Mouse (Mus musculus) CH12.LX (cell line): ENCODE results near the gene Mms19. TPM values are rescaled to one million over a fixed set of nuclear protein-coding genes. Genes with fewer than 3 reads are reported as not detected.

Experiments used
- DNase-seq: peaks from one replicate; pipeline ENCODE4 v3.0.0-alpha.2; 2013; ENCODE audit errors: extremely low read depth
- H3K27ac ChIP-seq: 2 replicates; pipeline ENCODE4 v1.5.1; 2012; ENCODE audit warnings: low read depth, mild to moderate bottlenecking, control low read depth, moderate library complexity; ENCODE audit not compliant: insufficient read depth
- H3K27me3 ChIP-seq: replicated peaks from 2 replicates; pipeline ENCODE3; 2012; ENCODE audit warnings: inconsistent platforms
- H3K36me3 ChIP-seq, 2 experiments: replicated peaks in 1 of 2; 2 replicates each; pipeline versions ENCODE3 to v1.6.1; 2012; ENCODE audit warnings: inconsistent platforms in 1 of 2, low read length in 1 of 2, mild to moderate bottlenecking in 1 of 2, mixed read lengths in 1 of 2, moderate library complexity in 1 of 2; ENCODE audit not compliant: control insufficient read depth in 1 of 2, insufficient read depth in 1 of 2
- H3K4me1 ChIP-seq, 2 experiments: 2 replicates each; pipeline ENCODE4 v1.6.1; 2012; ENCODE audit warnings: inconsistent platforms in 1 of 2, moderate library complexity in 1 of 2; ENCODE audit not compliant: insufficient read depth in 2 of 2, control insufficient read depth in 1 of 2
- H3K4me2 ChIP-seq: 2 replicates; pipeline ENCODE4 v1.6.1; 2012; ENCODE audit warnings: low read depth, mild to moderate bottlenecking, control low read depth; ENCODE audit not compliant: poor library complexity, insufficient read depth, severe bottlenecking
- H3K4me3 ChIP-seq, 3 experiments: fragments of 150-350 bp in 1 of 3; sonication (generic) in 1 of 3; replicated peaks in 1 of 3; 2 replicates each; pipeline versions ENCODE3 to v1.5.1; 2011 to 2012; ENCODE audit warnings: low read depth in 2 of 3, low read length in 2 of 3, mild to moderate bottlenecking in 2 of 3, moderate library complexity in 2 of 3, control low read depth in 1 of 3, improper control_type of control experiment in 1 of 3, inconsistent platforms in 1 of 3, mixed read lengths in 1 of 3; ENCODE audit not compliant: poor library complexity in 1 of 3
- H3K79me2 ChIP-seq: replicated peaks from 2 replicates; pipeline ENCODE4 v1.6.1; 2012; ENCODE audit warnings: mild to moderate bottlenecking, moderate library complexity; ENCODE audit not compliant: control insufficient read depth, poor library complexity, insufficient read depth, severe bottlenecking; ENCODE audit errors: extremely low read depth
- H3K9ac ChIP-seq: 2 replicates; pipeline ENCODE4 v1.6.1; 2012; ENCODE audit warnings: low read depth, mild to moderate bottlenecking, control low read depth, moderate library complexity; ENCODE audit not compliant: insufficient read depth
- H3K9me3 ChIP-seq: replicated peaks from 2 replicates; pipeline ENCODE3; 2012; ENCODE audit warnings: low read length, inconsistent platforms, mixed read lengths
- CHD1 ChIP-seq: IDR thresholded peaks from 2 replicates; pipeline ENCODE4 v1.6.1; 2012; ENCODE audit warnings: low read depth, low read length, improper control_type of control experiment, inconsistent platforms
- E2F4 ChIP-seq: IDR thresholded peaks from 2 replicates; pipeline ENCODE4 v1.6.1; 2011; ENCODE audit warnings: low read depth, low read length, improper control_type of control experiment; ENCODE audit not compliant: insufficient replicate concordance
- ETS1 ChIP-seq: conservative IDR thresholded peaks from 2 replicates; pipeline ENCODE4 v1.6.1; 2012; ENCODE audit warnings: low read depth, mild to moderate bottlenecking, inconsistent platforms, low read length, improper control_type of control experiment, moderate library complexity
- HCFC1 ChIP-seq: IDR thresholded peaks from 2 replicates; pipeline ENCODE4 v1.6.1; 2012; ENCODE audit warnings: low read depth, mild to moderate bottlenecking, inconsistent platforms, low read length, improper control_type of control experiment
- KAT2A ChIP-seq: IDR thresholded peaks from 2 replicates; pipeline ENCODE4 v1.6.1; 2012; ENCODE audit warnings: low read length, improper control_type of control experiment, inconsistent platforms; ENCODE audit not compliant: insufficient replicate concordance
- MAFK ChIP-seq: IDR thresholded peaks from 2 replicates; pipeline ENCODE4 v1.6.1; 2011; ENCODE audit warnings: low read length, improper control_type of control experiment; ENCODE audit not compliant: insufficient replicate concordance
- MEF2A ChIP-seq: IDR thresholded peaks from 2 replicates; pipeline ENCODE4 v1.6.1; 2014; ENCODE audit warnings: low read depth, mild to moderate bottlenecking, inconsistent platforms, low read length, improper control_type of control experiment, borderline replicate concordance
- MXI1 ChIP-seq: IDR thresholded peaks from 2 replicates; pipeline ENCODE4 v1.6.1; 2011; ENCODE audit warnings: mild to moderate bottlenecking, low read depth, low read length, improper control_type of control experiment
- NELFE ChIP-seq: IDR thresholded peaks from 2 replicates; pipeline ENCODE4 v1.6.1; 2011; ENCODE audit warnings: low read depth, low read length, improper control_type of control experiment
- NRF1 ChIP-seq: IDR thresholded peaks from 2 replicates; pipeline ENCODE4 v1.6.1; 2014; ENCODE audit warnings: low read depth, mild to moderate bottlenecking, inconsistent platforms, low read length, improper control_type of control experiment, moderate library complexity
- POLR2A ChIP-seq: IDR thresholded peaks from 2 replicates; pipeline ENCODE4 v1.6.1; 2011; ENCODE audit warnings: low read depth, mild to moderate bottlenecking, improper control_type of control experiment, low read length
- RAD21 ChIP-seq: IDR thresholded peaks from 2 replicates; pipeline ENCODE4 v1.6.1; 2011; ENCODE audit warnings: low read depth, mild to moderate bottlenecking, low read length, improper control_type of control experiment, moderate library complexity
- UBTF ChIP-seq: IDR thresholded peaks from 2 replicates; pipeline ENCODE4 v1.6.1; 2012; ENCODE audit warnings: low read depth, mild to moderate bottlenecking, inconsistent platforms, low read length, improper control_type of control experiment, moderate library complexity
- ZC3H11A ChIP-seq: IDR thresholded peaks from 2 replicates; pipeline ENCODE4 v1.6.1; 2012; ENCODE audit warnings: low read depth, mild to moderate bottlenecking, inconsistent platforms, low read length, improper control_type of control experiment
- ZKSCAN1 ChIP-seq: IDR thresholded peaks from 2 replicates; pipeline ENCODE4 v1.6.1; 2012; ENCODE audit warnings: low read depth, inconsistent platforms, low read length, improper control_type of control experiment, borderline replicate concordance
- dilution Hi-C: fragments of 300-500 bp; cut with MboI; formaldehyde crosslinking; loops from 2 replicates; pipeline ENCODE4 v1.14.3; 2020; ENCODE audit warnings: low sequenced_read_pairs; ENCODE audit not compliant: extremely low pct_unique_long_range_greater_than_20kb, extremely low pct_ligation_motif_present
- in situ Hi-C: fragments of 300-500 bp; cut with MboI; formaldehyde crosslinking; loops from 3 replicates; pipeline ENCODE4 v1.14.3; 2019; ENCODE audit warnings: low sequenced_read_pairs, low pct_ligation_motif_present, low pct_unique_long_range_greater_than_20kb, mixed read lengths
- polyA plus RNA-seq: library from polyadenylated mRNA; unstranded; fragments of >175 nt; gene quantifications from 2 replicates; pipeline ENCODE4 v1.2.1, GENCODE M21; 2012; ENCODE audit warnings: low read depth; ENCODE audit not compliant: insufficient read length
- total RNA-seq, 2 experiments: library from RNA; depleted of rRNA; stranded (reverse); fragments of 300-350 nt in 1 of 2; fragments of >200 nt in 1 of 2; gene quantifications; 2 replicates each; pipeline ENCODE4 v1.2.3; 2012 to 2014

Mms19 gene
- total and polyA plus RNA-seq, 3 experiments: 32.1 to 46.3 (median 43.3) TPM

DNA sequence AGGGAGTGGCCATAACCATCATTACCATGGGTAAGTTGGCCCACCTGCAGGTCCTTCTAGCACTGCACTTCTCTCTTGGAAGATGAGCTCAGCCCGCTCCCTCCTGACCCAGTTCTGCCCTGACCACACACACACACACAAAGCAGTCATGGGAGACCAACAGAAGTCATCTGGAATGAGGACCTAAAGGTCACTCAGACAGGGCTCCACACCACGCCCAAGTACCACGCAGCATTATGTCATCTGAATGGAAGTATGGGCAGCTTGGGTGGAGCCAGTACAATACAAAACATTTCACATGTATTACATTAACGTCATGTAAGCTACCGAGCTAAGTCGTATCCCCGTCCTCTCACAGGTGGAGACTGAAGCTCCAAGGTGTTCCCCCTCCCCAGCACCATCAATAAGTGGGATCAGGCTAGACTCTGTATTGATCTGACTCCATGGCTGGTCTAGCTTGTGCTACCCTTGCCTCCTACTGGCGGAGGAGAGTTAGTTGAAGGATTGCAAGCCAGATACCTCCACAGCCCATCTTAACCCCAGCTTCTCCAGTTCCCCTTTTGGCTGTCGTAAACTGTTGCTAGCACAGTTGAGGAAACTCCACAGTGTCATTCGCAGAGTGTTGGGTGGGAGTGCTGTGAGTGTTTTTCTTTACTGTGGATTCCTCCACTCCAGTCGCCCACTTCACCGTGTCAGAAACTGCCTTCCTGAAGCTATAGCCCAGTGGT, 20.5 kb upstream of the Mms19 start:
- dilution Hi-C loops (no loop called here), in situ Hi-C loops (no loop called here)

GRCm38 (mm10) chr19:42000446-42000958, 19.5 kb upstream of the Mms19 start:
- in situ Hi-C loops (no loop called here), dilution Hi-C loops (no loop called here)
- Histone ChIP-seq H3K4me3 (no peak overlapping the region), H3K27me3 (no peaks in the 10 kb centered on the region), H3K27ac (no peak overlapping the region), H3K9me3 (no peaks in the 10 kb centered on the region), H3K79me2 (no peaks in the 10 kb centered on the region), H3K4me2 (no peak overlapping the region), H3K4me1 (peaks cover 0 to 10% of the 10 kb centered on the region in 2 experiments; a peak in 2 of 4 replicates), H3K36me3 (no peaks in the 10 kb centered on the region), H3K9ac (no peak overlapping the region)
- TF ChIP-seq MXI1: no peak
- TF ChIP-seq POLR2A: no peak
- TF ChIP-seq NRF1: no peak
- TF ChIP-seq NELFE: no peak
- TF ChIP-seq MAFK: no peak
- TF ChIP-seq E2F4: no peak
- TF ChIP-seq HCFC1: no peak
- no peak for TF ChIP-seq ETS1
- TF ChIP-seq MEF2A: no peak
- no peak for DNase-seq

More for the DNA sequence above, 20.5 kb upstream of the Mms19 start:
- H3K79me2 ChIP-seq: no peaks in the 10 kb centered on the region
- H3K27me3 ChIP-seq: no peaks in the 10 kb centered on the region
- no peak overlapping the region for H3K27ac ChIP-seq
- H3K9me3 ChIP-seq: no peaks in the 10 kb centered on the region
- H3K36me3 ChIP-seq: no peaks in the 10 kb centered on the region
- no peak overlapping the region for H3K4me3 ChIP-seq
- no peak overlapping the region for H3K9ac ChIP-seq
- DNase-seq: no peak
- no peak overlapping the region for H3K4me2 ChIP-seq
- TF ChIP-seq UBTF: no peak
- no peak for TF ChIP-seq ZC3H11A
- TF ChIP-seq ZKSCAN1: no peak
- no peak for TF ChIP-seq POLR2A
- no peak for TF ChIP-seq KAT2A
- TF ChIP-seq RAD21: no peak; the same call in 1 of the 2 replicates
- no peak for TF ChIP-seq CHD1
- no peak for TF ChIP-seq HCFC1
- peaks cover 4 to 18% of the 10 kb centered on the region in 2 experiments; a peak in 3 of 4 replicates for H3K4me1 ChIP-seq
